Mouse (Mus musculus) ES-Bruce4 (cell line): ENCODE measurements around the gene Fam187b.

ENCODE experiments used
- CTCF ChIP-seq: IDR thresholded peaks from one replicate; pipeline ENCODE4 v1.8.1; 2011; ENCODE audit warnings: low read depth, low read length
- EP300 ChIP-seq: IDR thresholded peaks from 2 replicates; pipeline ENCODE4 v1.6.1; 2011; ENCODE audit warnings: low read depth, low read length; ENCODE audit not compliant: insufficient read depth
- POLR2A ChIP-seq: IDR thresholded peaks from one replicate; pipeline ENCODE4 v1.8.1; 2011; ENCODE audit warnings: low read length; ENCODE audit not compliant: insufficient read depth

DNA sequence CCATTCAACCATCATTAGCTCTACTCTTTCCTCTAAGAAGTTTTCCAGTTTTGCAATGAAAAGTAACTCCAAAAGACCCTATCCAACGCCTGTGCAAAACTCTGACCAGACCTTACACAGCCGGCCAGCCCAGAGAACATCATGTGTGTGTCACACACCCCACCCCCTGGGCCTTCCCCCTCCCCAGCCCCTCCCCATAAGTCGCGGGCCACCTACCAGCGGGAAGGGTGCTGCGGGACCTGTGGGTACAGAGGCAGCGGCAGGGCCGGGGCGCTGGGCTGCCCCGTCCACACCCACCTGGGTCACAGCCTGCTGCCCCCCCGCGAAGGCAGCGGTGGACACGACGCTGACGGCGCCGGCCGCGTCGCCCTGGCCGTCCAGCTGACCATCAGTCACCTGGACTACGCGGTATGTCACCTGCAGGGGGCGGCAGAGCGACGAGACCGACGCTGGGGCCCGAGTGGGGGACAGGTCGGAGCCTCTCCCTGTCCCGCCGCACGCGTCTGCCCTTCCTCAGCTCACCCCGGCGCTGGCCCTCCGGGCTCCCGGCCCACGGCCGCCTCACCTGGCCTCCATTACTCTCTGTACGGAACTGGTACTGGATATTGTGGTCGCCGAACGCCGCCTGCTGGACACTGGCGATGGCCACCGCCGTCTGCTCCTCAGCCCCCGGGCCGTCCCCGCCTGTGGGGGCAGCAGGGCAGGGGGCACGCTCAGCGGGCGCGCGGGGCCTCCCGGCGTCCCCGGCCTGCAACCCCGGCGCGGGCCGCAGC lies 17.8 kb upstream of the Fam187b start:
- TF ChIP-seq CTCF, result peak; percentile 65
- no peak for TF ChIP-seq POLR2A
- no peak for TF ChIP-seq EP300
